Mouse (Mus musculus) stomach, embryonic 15.5 days (tissue): ENCODE measurements around the gene 2010109A12Rik. TPM values are rescaled to one million over a fixed set of nuclear protein-coding genes. Genes with fewer than 3 reads are reported as not detected.

ENCODE experiments used
- ATAC-seq: fragments of 200-750 bp; cut with Nextera tagmentation; 2 replicates; pipeline ENCODE4 v1.8.0; 2017; ENCODE audit warnings: low read depth, moderate number of reproducible peaks, moderate TSS enrichment; ENCODE audit not compliant: insufficient read depth, low FRiP score
- H3K27ac ChIP-seq: fragments of 300-500 bp; sonication (generic); 2 replicates; pipeline ENCODE4 v1.5.1; 2015; ENCODE audit warnings: mild to moderate bottlenecking, inconsistent platforms
- H3K27me3 ChIP-seq: fragments of 300-500 bp; sonication (generic); replicated peaks from 2 replicates; pipeline ENCODE4 v1.6.1; 2015; ENCODE audit warnings: inconsistent platforms
- H3K36me3 ChIP-seq: fragments of 300-500 bp; sonication (generic); 2 replicates; pipeline ENCODE4 v1.6.1; 2015; ENCODE audit warnings: inconsistent platforms
- H3K4me1 ChIP-seq: fragments of 300-500 bp; sonication (generic); 2 replicates; pipeline ENCODE4 v1.6.1; 2015; ENCODE audit warnings: inconsistent platforms
- H3K4me2 ChIP-seq: fragments of 300-500 bp; sonication (generic); 2 replicates; pipeline ENCODE4 v1.6.1; 2015; ENCODE audit warnings: mild to moderate bottlenecking, inconsistent platforms
- H3K4me3 ChIP-seq: fragments of 300-500 bp; sonication (generic); replicated peaks from 2 replicates; pipeline ENCODE4 v1.5.1; 2015; ENCODE audit warnings: inconsistent platforms
- H3K9ac ChIP-seq: fragments of 300-500 bp; sonication (generic); 2 replicates; pipeline ENCODE4 v1.6.1; 2015; ENCODE audit warnings: inconsistent platforms
- H3K9me3 ChIP-seq: fragments of 300-500 bp; sonication (generic); 2 replicates; pipeline ENCODE4 v1.6.1; 2016; ENCODE audit warnings: inconsistent platforms
- WGBS: fragments of 180-500 bp; shearing (Covaris S2); methylation state at CpG from one replicate; pipeline ENCODE4 v1.1.7; 2015; 5-methylcytosine and 5-hydroxymethylcytosine counted together
- polyA plus RNA-seq: library from polyadenylated mRNA; unstranded; fragments of >200 nt; fragmentation: Nextera tagmentation; extraction: Ambion mirVana; gene quantifications from 2 replicates; pipeline ENCODE4 v1.2.1, GENCODE M21; 2015

The 2010109A12Rik gene
- 1.5 and 1.7 TPM in 2 replicates for polyA plus RNA-seq

DNA sequence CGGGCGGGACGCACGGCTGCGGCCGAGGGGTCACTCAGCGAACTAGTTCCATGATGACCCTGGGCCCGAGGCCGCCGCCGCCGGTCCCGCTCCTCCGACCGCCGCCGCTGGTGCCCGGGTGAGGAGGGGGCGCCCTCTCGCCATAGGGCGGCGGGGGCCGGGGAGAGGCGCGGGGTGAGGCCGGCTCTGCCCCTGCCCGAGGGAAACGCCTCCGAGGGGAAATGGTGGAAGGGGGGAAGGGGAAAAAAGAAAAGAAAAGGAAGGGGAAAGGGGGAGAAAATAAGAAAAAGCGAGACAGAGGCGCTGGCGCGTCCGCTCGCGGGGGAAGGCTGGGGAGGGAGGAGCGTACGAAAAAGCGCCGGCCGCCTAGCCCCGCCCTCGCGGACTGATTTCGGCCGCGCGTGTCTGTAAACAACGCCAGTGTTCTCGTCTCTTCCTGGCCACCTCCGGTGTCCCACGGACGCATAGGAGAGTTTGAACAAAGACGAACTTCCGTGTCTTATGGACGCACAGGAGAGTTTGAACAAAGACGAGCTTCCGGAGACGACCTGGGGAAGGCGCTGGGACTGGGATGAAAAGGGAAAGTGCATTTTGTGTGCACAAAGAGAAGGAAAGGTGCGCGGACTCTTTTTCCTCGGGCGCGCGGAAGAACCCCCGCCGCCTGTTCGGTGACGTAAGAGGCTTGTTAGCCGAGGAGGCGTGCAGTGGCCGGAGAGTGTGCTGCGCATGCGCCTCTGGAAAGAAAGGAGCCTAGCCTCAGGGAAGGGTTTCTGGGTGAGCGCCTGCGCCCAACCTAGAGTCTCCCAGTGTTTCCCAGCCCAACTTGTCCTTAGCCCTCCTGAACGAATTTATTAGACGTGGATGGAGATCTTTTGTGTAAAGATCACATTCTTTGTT is at the start of gene 2010109A12Rik, which contains the start of gene Ccni:
Gene 2010109A12Rik (plus strand): TSS at position 410 of the 897 bp plus-strand sequence.
Gene Ccni (minus strand): TSS at position 387 of the 897 bp plus-strand sequence.
- Histone ChIP-seq H3K36me3 (no peaks in the 10 kb centered on the region), H3K9ac (peak within 1 kb of the TSS; percentile 96), H3K4me1 (no peaks in the 10 kb centered on the region), H3K27ac (peak within 1 kb of the TSS; percentile 95), H3K27me3 (no peaks in the 10 kb centered on the region), H3K4me3 (peak within 1 kb of the TSS; percentile 90), H3K9me3 (no peaks in the 10 kb centered on the region), H3K4me2 (peak within 1 kb of the TSS; percentile 65)
- ATAC-seq = peak; percentile 96
- under 1% methylated on average over 78 of the region's 79 CpGs for WGBS

DNA sequence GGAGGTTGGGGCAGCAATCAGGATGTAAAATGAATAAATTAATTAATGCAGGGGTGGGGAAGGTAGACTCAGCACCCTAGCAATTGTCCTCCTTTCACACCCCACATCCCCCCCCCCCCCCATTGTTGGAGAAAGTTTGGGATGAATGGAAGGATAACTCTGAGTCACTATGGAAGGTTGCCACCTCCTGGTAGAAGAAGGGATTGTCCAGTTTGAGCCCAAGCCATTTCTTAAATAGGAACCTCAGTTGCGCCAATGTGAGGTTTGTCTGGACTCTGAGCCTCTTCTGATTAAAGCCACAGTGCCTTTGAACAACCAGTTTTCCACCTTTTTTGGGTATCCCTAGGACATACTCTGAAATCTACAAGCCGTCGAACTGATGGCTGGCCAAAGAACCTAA is 42.8 kb upstream of the 2010109A12Rik start:
- 92% methylated on average over 3 of the region's 3 CpGs for WGBS
- ATAC-seq = peak; percentile 18; the same call in 1 of the 2 replicates
- H3K4me3 ChIP-seq = no peak overlapping the region
- peaks cover 59% of the 10 kb centered on the region for H3K36me3 ChIP-seq
- no peak overlapping the region for H3K9ac ChIP-seq
- no peak overlapping the region for H3K4me2 ChIP-seq
- H3K27me3 ChIP-seq = no peaks in the 10 kb centered on the region
- no peaks in the 10 kb centered on the region for H3K4me1 ChIP-seq
- no peak overlapping the region for H3K27ac ChIP-seq
- H3K9me3 ChIP-seq = no peaks in the 10 kb centered on the region

DNA sequence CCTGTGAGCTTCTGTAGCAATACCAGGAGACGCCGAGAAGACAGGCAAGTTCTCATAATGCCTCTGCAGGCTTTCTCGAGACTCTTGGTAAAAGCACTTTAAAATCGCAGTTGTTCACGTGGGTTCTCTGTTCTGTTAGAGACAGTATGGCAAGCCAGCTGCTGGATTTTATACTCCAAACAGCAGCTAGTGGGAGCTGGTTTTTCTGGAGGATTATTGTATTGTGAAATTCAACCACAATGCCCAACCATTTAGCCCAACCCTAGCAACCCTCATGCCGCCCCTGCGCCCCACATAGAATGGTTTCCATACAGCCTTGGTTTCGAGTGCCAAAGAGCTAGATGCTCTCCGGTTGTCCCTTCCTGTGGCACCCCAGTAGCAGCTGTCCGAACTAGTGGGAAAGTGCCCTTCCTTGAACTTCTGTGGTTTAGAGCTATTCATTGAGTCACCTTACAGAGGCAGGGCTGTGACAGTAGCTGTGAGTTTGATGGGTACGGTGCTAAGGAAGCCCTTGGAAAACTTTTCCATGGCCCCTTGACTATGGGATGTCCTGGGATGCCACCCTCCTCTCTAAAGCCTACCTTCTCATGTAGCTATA is 38.3 kb upstream of the 2010109A12Rik start:
- H3K9ac ChIP-seq = no peak overlapping the region
- H3K4me1 ChIP-seq = no peaks in the 10 kb centered on the region
- H3K9me3 ChIP-seq = no peaks in the 10 kb centered on the region
- no peak for ATAC-seq
- H3K4me3 ChIP-seq = no peak overlapping the region
- H3K4me2 ChIP-seq = no peak overlapping the region
- H3K36me3 ChIP-seq = peaks cover 45% of the 10 kb centered on the region
- WGBS = 89% methylated on average over 11 of the region's 11 CpGs
- no peaks in the 10 kb centered on the region for H3K27me3 ChIP-seq
- no peak overlapping the region for H3K27ac ChIP-seq

DNA sequence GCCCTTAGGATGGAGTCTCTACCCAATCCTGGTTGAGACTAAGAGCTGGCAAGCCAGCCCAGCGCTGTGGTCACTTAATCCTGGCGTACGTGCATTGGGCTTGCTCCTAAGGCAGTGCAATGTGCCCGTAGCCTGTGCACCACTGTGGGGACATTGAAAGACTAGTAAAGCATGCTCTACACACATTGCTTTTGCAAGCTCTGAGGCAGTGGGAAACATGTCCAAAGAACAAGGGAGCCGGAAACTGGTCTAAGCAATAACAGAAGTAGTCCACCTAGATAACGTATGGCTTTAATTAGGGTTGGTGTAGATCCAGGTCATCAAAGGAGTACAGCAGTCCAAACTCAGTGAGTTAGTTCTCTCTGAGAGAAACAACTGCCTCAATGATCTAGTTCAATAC is 37.7 kb upstream of the 2010109A12Rik start:
- Histone ChIP-seq H3K4me2 (no peak overlapping the region), H3K27me3 (no peaks in the 10 kb centered on the region), H3K9me3 (no peaks in the 10 kb centered on the region), H3K27ac (no peak overlapping the region), H3K9ac (no peak overlapping the region), H3K4me1 (no peaks in the 10 kb centered on the region), H3K4me3 (no peak overlapping the region), H3K36me3 (peaks cover 43% of the 10 kb centered on the region)
- WGBS = 89% methylated on average over 6 of the region's 6 CpGs
- ATAC-seq = no peak

DNA sequence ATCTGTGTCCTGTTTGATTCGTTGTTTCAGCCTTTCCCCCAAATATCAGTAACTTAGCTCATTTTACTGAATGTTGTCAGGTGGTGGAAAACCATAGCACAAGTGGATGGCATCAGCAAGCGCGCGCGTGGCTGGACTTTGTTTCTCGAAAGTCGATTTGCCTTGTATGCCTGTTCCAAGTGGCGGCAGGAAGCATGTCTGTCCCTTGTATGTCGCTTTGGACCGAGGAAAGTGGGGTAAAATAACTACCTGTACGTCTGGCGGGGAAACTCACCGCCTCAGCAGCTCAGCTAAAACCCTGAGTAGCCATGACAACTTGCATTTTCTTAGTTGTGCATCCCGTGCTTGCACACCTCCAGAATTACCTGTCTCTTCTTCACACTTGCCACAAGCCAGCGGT is 34.9 kb upstream of the 2010109A12Rik start:
- H3K4me3 ChIP-seq = no peak overlapping the region
- no peaks in the 10 kb centered on the region for H3K27me3 ChIP-seq
- H3K27ac ChIP-seq = no peak overlapping the region
- no peaks in the 10 kb centered on the region for H3K4me1 ChIP-seq
- 96% methylated on average over 15 of the region's 15 CpGs for WGBS
- ATAC-seq = no peak
- H3K4me2 ChIP-seq = no peak overlapping the region
- peaks cover 25% of the 10 kb centered on the region for H3K36me3 ChIP-seq
- H3K9me3 ChIP-seq = no peaks in the 10 kb centered on the region
- H3K9ac ChIP-seq = no peak overlapping the region

DNA sequence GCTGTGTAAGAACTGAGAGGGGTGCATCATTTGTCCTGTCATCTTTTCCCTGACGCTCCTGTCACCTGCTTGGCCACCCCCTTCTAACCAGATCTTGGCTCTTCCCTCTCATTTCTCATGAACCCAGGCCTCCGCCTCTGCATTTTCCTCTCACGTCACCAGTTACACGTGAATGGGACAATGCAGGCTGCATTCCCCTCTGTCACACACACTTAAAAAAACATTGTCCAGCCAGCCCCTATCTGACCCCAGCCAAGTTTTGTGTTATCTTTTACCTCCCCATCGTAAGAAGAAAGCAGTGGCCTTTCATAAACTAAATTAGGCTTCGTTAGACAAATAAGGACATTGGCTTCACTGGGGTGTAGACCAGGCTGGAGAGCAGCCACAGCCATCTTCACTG is 33.8 kb upstream of the 2010109A12Rik start:
- no peak for ATAC-seq
- Histone ChIP-seq H3K4me1 (no peaks in the 10 kb centered on the region), H3K27ac (no peak overlapping the region), H3K9ac (no peak overlapping the region), H3K4me2 (no peak overlapping the region), H3K27me3 (no peaks in the 10 kb centered on the region), H3K36me3 (peaks cover 18% of the 10 kb centered on the region), H3K4me3 (no peak overlapping the region), H3K9me3 (no peaks in the 10 kb centered on the region)
- 84% methylated on average over 6 of the region's 6 CpGs for WGBS

DNA sequence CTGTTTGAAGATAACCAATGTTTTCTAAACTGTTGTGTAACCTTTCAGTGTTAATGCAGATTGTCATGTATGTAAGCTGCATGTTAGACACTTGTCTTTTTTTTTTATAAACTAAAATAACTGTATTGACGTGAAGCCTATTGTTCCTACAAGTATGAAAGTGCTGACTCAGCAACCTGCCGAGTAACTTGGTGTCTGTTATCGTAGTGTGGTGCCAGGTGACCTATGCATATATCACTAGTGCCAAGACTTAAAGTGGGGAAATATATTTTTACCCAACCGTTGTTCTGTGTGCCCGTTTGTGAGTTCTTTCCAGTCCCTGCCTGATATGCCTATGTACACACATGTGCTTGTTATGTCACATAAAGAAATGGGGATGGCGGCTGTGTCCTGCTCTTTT is 31.6 kb upstream of the 2010109A12Rik start:
- H3K27me3 ChIP-seq = no peaks in the 10 kb centered on the region
- H3K27ac ChIP-seq = no peak overlapping the region
- H3K9me3 ChIP-seq = no peaks in the 10 kb centered on the region
- no peak overlapping the region for H3K4me3 ChIP-seq
- 76% methylated on average over 6 of the region's 6 CpGs for WGBS
- H3K9ac ChIP-seq = no peak overlapping the region
- H3K4me2 ChIP-seq = no peak overlapping the region
- no peak for ATAC-seq
- no peaks in the 10 kb centered on the region for H3K4me1 ChIP-seq
- peaks cover 7% of the 10 kb centered on the region for H3K36me3 ChIP-seq

DNA sequence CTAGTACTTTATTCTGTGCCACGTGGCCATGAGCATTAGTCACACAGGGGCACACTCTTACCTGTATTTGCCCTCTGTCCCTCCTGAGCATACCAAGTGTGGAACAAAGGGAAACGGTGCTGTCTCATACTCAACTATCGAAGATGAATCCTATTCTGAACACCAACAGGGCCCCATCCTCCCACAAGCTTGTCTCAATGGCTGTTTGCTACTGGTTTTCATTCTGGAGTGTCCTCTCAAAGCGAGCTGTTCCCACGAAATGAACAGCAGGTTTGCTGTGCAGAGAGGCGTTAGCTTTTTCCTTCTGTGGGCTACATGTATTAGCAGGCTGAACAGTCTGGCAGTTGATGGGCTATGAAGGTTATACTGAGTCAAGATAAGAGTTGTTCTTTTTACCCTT is 27.7 kb upstream of the 2010109A12Rik start:
- H3K4me2 ChIP-seq = no peak overlapping the region
- H3K27me3 ChIP-seq = no peaks in the 10 kb centered on the region
- H3K9ac ChIP-seq = no peak overlapping the region
- H3K4me3 ChIP-seq = no peak overlapping the region
- 80% methylated on average over 6 of the region's 6 CpGs for WGBS
- H3K4me1 ChIP-seq = no peaks in the 10 kb centered on the region
- no peak overlapping the region for H3K27ac ChIP-seq
- ATAC-seq = 0 out of 2 replicates have a peak, but pooled peaks have one; percentile 10
- H3K9me3 ChIP-seq = no peaks in the 10 kb centered on the region
- H3K36me3 ChIP-seq = peaks cover 22% of the 10 kb centered on the region; the same call in 1 of the 2 replicates

DNA sequence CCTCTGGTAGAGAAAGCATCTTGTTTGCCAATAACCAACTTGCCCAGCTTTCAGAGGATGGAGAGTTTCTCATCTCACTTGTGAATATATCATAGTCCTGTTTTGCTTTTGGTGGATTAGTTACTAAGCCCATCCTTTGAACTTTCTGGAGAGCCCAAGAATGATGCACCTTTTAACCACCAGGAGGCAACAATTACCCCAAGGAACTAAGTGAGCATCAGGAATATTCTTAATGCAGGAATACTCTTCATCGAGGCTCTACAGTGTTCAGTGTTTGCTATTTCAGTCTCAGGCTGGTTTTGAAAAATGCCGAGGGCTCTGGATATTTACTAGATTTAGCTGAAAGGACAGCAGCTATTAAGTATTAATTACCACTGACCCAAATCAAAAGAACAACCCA is 26.1 kb upstream of the 2010109A12Rik start:
- Histone ChIP-seq H3K4me1 (no peaks in the 10 kb centered on the region), H3K4me3 (no peak overlapping the region), H3K27me3 (no peaks in the 10 kb centered on the region), H3K9me3 (no peaks in the 10 kb centered on the region), H3K27ac (no peak overlapping the region), H3K4me2 (no peak overlapping the region), H3K9ac (no peak overlapping the region), H3K36me3 (peaks cover 22% of the 10 kb centered on the region)
- no peak for ATAC-seq
- 64% methylated on average over 2 of the region's 2 CpGs for WGBS

DNA sequence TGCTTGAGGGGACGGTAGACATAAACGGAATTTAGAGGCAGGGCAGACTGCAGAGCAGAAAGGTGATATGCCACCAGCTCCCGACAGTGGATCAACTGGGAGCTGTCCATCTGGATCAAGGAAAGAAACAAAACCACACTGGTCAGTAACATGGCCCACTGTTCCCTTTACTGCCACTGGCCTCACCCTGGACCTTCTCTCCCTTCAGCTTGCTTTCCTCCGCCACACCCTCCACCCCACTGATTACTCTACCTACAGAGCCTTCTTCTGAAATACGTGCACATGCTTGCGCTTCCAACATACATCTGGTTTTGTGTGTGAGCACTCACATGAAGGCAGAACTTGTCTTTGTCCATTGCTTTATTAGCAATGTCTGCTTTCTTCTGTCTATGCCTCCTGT is 23.0 kb upstream of the 2010109A12Rik start:
- ATAC-seq = no peak
- Histone ChIP-seq H3K27me3 (no peaks in the 10 kb centered on the region), H3K27ac (no peak overlapping the region), H3K9me3 (no peaks in the 10 kb centered on the region), H3K4me3 (no peak overlapping the region), H3K36me3 (peaks cover 37% of the 10 kb centered on the region), H3K4me1 (no peaks in the 10 kb centered on the region), H3K9ac (no peak overlapping the region), H3K4me2 (no peak overlapping the region)
- WGBS = 85% methylated on average over 6 of the region's 6 CpGs

DNA sequence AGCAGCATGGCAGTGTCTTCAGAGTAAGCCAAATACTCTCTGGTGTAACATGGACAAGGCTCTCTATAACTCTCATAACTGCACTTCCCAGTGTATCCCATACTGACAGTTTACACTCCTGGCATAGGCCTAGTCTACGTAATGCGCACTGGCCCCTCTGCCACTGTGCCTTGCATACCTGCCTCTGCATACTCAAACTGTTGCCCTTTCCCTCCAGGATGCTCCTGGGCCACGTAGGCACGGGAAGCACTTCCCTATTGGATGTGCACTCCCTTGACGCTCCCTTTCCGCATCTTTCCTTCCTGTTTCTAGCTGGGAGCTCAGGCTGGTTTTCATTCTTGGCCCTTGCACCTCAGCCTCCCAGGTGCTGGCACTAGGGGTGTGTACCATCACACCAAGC is 21.8 kb upstream of the 2010109A12Rik start:
- H3K4me3 ChIP-seq = no peak overlapping the region
- no peaks in the 10 kb centered on the region for H3K9me3 ChIP-seq
- no peak overlapping the region for H3K9ac ChIP-seq
- no peaks in the 10 kb centered on the region for H3K4me1 ChIP-seq
- no peak overlapping the region for H3K4me2 ChIP-seq
- no peak for ATAC-seq
- H3K36me3 ChIP-seq = peaks cover 43% of the 10 kb centered on the region
- H3K27ac ChIP-seq = no peak overlapping the region
- H3K27me3 ChIP-seq = no peaks in the 10 kb centered on the region
- WGBS = 87% methylated on average over 6 of the region's 6 CpGs

DNA sequence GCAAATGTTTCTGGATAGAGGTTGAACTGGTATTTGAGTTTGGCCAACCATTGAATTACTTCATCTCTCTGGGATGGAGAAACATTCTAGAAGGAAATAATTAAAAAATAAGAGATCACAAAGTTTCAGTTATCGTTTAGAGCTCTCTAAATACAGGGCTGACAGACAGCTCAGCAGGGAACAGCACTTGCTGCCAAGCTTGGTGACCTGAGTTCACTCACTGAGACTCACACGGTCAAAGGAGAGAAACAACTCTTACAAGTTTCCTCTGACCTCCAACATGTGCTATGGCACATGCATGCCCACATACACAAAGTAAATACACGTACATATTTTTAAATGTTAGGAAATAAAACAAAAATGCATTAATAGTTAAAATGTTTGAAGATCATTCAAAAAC is 16.7 kb upstream of the 2010109A12Rik start:
- no peak overlapping the region for H3K4me3 ChIP-seq
- H3K27me3 ChIP-seq = no peaks in the 10 kb centered on the region
- no peaks in the 10 kb centered on the region for H3K9me3 ChIP-seq
- peaks cover 21% of the 10 kb centered on the region; the same call in 1 of the 2 replicates for H3K36me3 ChIP-seq
- no peak overlapping the region for H3K9ac ChIP-seq
- H3K4me2 ChIP-seq = no peak overlapping the region
- ATAC-seq = no peak
- WGBS = 71% methylated on average over 3 of the region's 3 CpGs
- no peak overlapping the region for H3K27ac ChIP-seq
- no peaks in the 10 kb centered on the region for H3K4me1 ChIP-seq
